Mouse (Mus musculus) hindbrain, postnatal 0 days (tissue): ENCODE measurements around the gene Plac1. TPM values are rescaled to one million over a fixed set of nuclear protein-coding genes. Genes with fewer than 3 reads are reported as not detected.

Experiments
- ATAC-seq: fragments of 200-750 bp; cut with Nextera tagmentation; 2 replicates; pipeline ENCODE4 v1.8.0; 2017; ENCODE audit warnings: mild to moderate bottlenecking, moderate TSS enrichment, moderate library complexity
- DNase-seq: peaks from one replicate; pipeline ENCODE4 v3.0.0-alpha.2; 2015; ENCODE audit warnings: low spot score
- H3K27ac ChIP-seq: fragments of 300-500 bp; sonication (generic); 2 replicates; pipeline ENCODE4 v1.5.1; 2014; ENCODE audit warnings: mild to moderate bottlenecking
- H3K27me3 ChIP-seq: fragments of 300-500 bp; sonication (generic); 2 replicates; pipeline ENCODE4 v1.6.1; 2014; ENCODE audit warnings: low read length, mixed read lengths; ENCODE audit not compliant: insufficient read depth
- H3K36me3 ChIP-seq: fragments of 300-500 bp; sonication (generic); 2 replicates; pipeline ENCODE4 v1.6.1; 2014; ENCODE audit warnings: low read length, mixed read lengths; ENCODE audit not compliant: insufficient read depth
- H3K4me1 ChIP-seq: fragments of 300-500 bp; sonication (generic); 2 replicates; pipeline ENCODE4 v1.6.1; 2014; ENCODE audit warnings: antibody characterized with exemption, low read length, mixed read lengths; ENCODE audit not compliant: insufficient read depth
- H3K4me2 ChIP-seq: fragments of 300-500 bp; sonication (generic); 2 replicates; pipeline ENCODE4 v1.6.1; 2014; ENCODE audit warnings: low read depth, mild to moderate bottlenecking, low read length, moderate library complexity, mixed read lengths
- H3K4me3 ChIP-seq: fragments of 300-500 bp; sonication (generic); 2 replicates; pipeline ENCODE4 v1.5.1; 2014; ENCODE audit warnings: low read length
- H3K9ac ChIP-seq: fragments of 300-500 bp; sonication (generic); replicated peaks from 2 replicates; pipeline ENCODE4 v1.6.1; 2014; ENCODE audit warnings: mild to moderate bottlenecking, low read length, moderate library complexity, mixed read lengths
- H3K9me3 ChIP-seq: fragments of 300-500 bp; sonication (generic); 2 replicates; pipeline ENCODE4 v1.6.1; 2016; ENCODE audit warnings: low read length, mixed read lengths
- CTCF ChIP-seq: IDR thresholded peaks from 2 replicates; pipeline ENCODE4 v1.5.1; 2016; ENCODE audit warnings: antibody characterized with exemption, control low read depth, low read depth
- WGBS: fragments of 180-500 bp; shearing (Covaris S2); extraction: QIAGEN DNeasy Blood & Tissue Kit; methylation state at CpG from one replicate; pipeline ENCODE4 v1.1.7; 2014; 5-methylcytosine and 5-hydroxymethylcytosine counted together
- polyA plus RNA-seq: library from polyadenylated mRNA; unstranded; fragments of >200 nt; fragmentation: Nextera tagmentation; extraction: Ambion mirVana; gene quantifications from 2 replicates; pipeline ENCODE4 v1.2.1, GENCODE M21; 2015
- total RNA-seq: library from RNA; depleted of rRNA; stranded (reverse); fragments of >200 nt; gene quantifications from 2 replicates; pipeline ENCODE4 v1.2.3, GENCODE M21; 2014

The Plac1 gene
- total and polyA plus RNA-seq, 2 experiments from 2014 or later: not detected

GRCm38 (mm10) chrX:53266186-53266585, 26.3 kb upstream of the Plac1 start:
- Histone ChIP-seq H3K36me3 (no peaks in the 10 kb centered on the region), H3K4me1 (no peaks in the 10 kb centered on the region), H3K9ac (no peak overlapping the region), H3K27me3 (no peaks in the 10 kb centered on the region), H3K27ac (no peak overlapping the region), H3K9me3 (no peaks in the 10 kb centered on the region), H3K4me2 (no peak overlapping the region), H3K4me3 (no peak overlapping the region)
- DNase-seq (no peak), ATAC-seq (no peak)
- no peak for TF ChIP-seq CTCF
- WGBS: 77% methylated on average over 9 of the region's 9 CpGs

- Histone ChIP-seq H3K27me3 (no peaks in the 10 kb centered on the region), H3K9me3 (no peaks in the 10 kb centered on the region), H3K4me3 (no peak overlapping the region), H3K4me2 (no peak overlapping the region), H3K36me3 (no peaks in the 10 kb centered on the region), H3K27ac (no peak overlapping the region), H3K9ac (no peak overlapping the region), H3K4me1 (no peaks in the 10 kb centered on the region)
- TF ChIP-seq CTCF: peak; percentile 52
- DNase-seq (peak; percentile 35), ATAC-seq (no peak)
These were observed 15.3 kb upstream of the Plac1 start for GRCm38 (mm10) chrX:53255195-53255594.

GRCm38 (mm10) chrX:53237971-53238370, 1.9 kb downstream of the Plac1 start:
- Histone ChIP-seq H3K4me1 (no peaks in the 10 kb centered on the region), H3K4me3 (no peak overlapping the region), H3K27me3 (no peaks in the 10 kb centered on the region), H3K9ac (no peak overlapping the region), H3K27ac (no peak overlapping the region), H3K4me2 (no peak overlapping the region), H3K36me3 (no peaks in the 10 kb centered on the region), H3K9me3 (no peaks in the 10 kb centered on the region)
- ATAC-seq (no peak), DNase-seq (peak; percentile 2)
- 15% methylated on average over 2 of the region's 2 CpGs for WGBS
- TF ChIP-seq CTCF: peak; percentile 34; the same call in 1 of the 2 replicates

GRCm38 (mm10) chrX:53236404-53236803, 3.5 kb downstream of the Plac1 start:
- no peak overlapping the region for H3K4me2 ChIP-seq
- no peak for TF ChIP-seq CTCF
- no peak overlapping the region for H3K27ac ChIP-seq
- no peaks in the 10 kb centered on the region for H3K27me3 ChIP-seq
- H3K4me3 ChIP-seq: no peak overlapping the region
- no peaks in the 10 kb centered on the region for H3K4me1 ChIP-seq
- no peak for DNase-seq
- WGBS: 57% methylated on average over 7 of the region's 7 CpGs
- H3K36me3 ChIP-seq: no peaks in the 10 kb centered on the region
- H3K9ac ChIP-seq: no peak overlapping the region
- no peak for ATAC-seq
- no peaks in the 10 kb centered on the region for H3K9me3 ChIP-seq

GRCm38 (mm10) chrX:53233689-53234088, 6.2 kb downstream of the Plac1 start:
- no peaks in the 10 kb centered on the region for H3K27me3 ChIP-seq
- no peaks in the 10 kb centered on the region for H3K36me3 ChIP-seq
- no peak overlapping the region for H3K4me2 ChIP-seq
- no peak overlapping the region for H3K27ac ChIP-seq
- no peak overlapping the region for H3K4me3 ChIP-seq
- ATAC-seq (no peak), DNase-seq (peak; percentile 6)
- 49% methylated on average over 4 of the region's 4 CpGs for WGBS
- no peaks in the 10 kb centered on the region for H3K9me3 ChIP-seq
- no peak overlapping the region for H3K9ac ChIP-seq
- no peaks in the 10 kb centered on the region for H3K4me1 ChIP-seq
- peak; percentile 30; the same call in 1 of the 2 replicates for TF ChIP-seq CTCF

DNA sequence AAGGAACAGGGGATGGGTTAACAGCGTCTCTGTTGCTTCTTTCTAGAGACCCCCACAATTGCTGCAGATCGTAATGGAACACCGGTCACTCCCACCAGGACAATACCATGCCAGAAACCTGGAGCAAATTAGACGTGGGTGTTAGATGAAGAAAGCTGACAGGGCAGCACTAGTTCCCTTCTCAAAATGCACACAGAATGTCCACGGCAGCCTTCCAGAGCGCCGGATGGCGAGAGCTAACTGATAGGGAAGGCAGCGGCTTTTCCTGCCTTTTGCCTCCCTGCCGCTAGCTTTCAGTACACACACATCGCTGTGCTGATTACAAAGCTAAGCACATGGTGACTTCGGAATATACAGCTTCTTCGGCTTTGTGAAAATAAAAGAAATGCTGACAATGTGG, 7.9 kb downstream of the Plac1 start:
- H3K9me3 ChIP-seq: no peaks in the 10 kb centered on the region
- DNase-seq (peak; percentile 55), ATAC-seq (no peak)
- no peaks in the 10 kb centered on the region for H3K4me1 ChIP-seq
- no peaks in the 10 kb centered on the region for H3K36me3 ChIP-seq
- H3K4me2 ChIP-seq: peak overlapping the region; percentile 52
- peak overlapping the region; percentile 25 for H3K4me3 ChIP-seq
- no peak for TF ChIP-seq CTCF
- WGBS: 44% methylated on average over 13 of the region's 13 CpGs
- H3K27ac ChIP-seq: no peak overlapping the region
- no peaks in the 10 kb centered on the region for H3K27me3 ChIP-seq
- no peak overlapping the region for H3K9ac ChIP-seq

- ATAC-seq: no peak
- H3K27me3 ChIP-seq: no peaks in the 10 kb centered on the region
- H3K9ac ChIP-seq: no peak overlapping the region
- no peaks in the 10 kb centered on the region for H3K4me1 ChIP-seq
- H3K4me3 ChIP-seq: no peak overlapping the region
- no peaks in the 10 kb centered on the region for H3K9me3 ChIP-seq
- H3K4me2 ChIP-seq: no peak overlapping the region
- no peak overlapping the region for H3K27ac ChIP-seq
- no peak for DNase-seq
- no peaks in the 10 kb centered on the region for H3K36me3 ChIP-seq
- WGBS: 62% methylated on average over 6 of the region's 6 CpGs
- TF ChIP-seq CTCF: no peak
These were observed 15.5 kb downstream of the Plac1 start for GRCm38 (mm10) chrX:53224353-53224944.
